Mouse (Mus musculus) brain, embryonic 18.5 days (tissue): Measurements from ENCODE around the gene Med25.
A peak's percentile ranks its signal among the peaks of the same experiment; 100 is the strongest.
"Not testable (repeated sequence)": the region's sequence is repeated elsewhere in the genome, so short reads cannot be mapped to it uniquely, and the experiment has no call there.

Experiments
- DNase-seq: peaks from one replicate; pipeline ENCODE4 v3.0.0-alpha.2; 2012; ENCODE audit warnings: low read depth, low spot score

Med25 gene

GRCm38 (mm10) chr7:44893197-44893596, 685 bp upstream of the Med25 start:
- peak; percentile 28 for DNase-seq

GRCm38 (mm10) chr7:44891611-44892010, 901 bp downstream of the Med25 start:
- no peak for DNase-seq

GRCm38 (mm10) chr7:44890737-44891136, 1.8 kb downstream of the Med25 start:
- no peak for DNase-seq

- no peak for DNase-seq
Observed at GRCm38 (mm10) chr7:44890180-44890579, 2.3 kb downstream of the Med25 start.

GRCm38 (mm10) chr7:44888256-44889105, 4.0 kb downstream of the Med25 start:
- DNase-seq = no peak

- DNase-seq = no peak
Observed at GRCm38 (mm10) chr7:44886964-44887363, 5.5 kb downstream of the Med25 start.

- no peak for DNase-seq
Observed at GRCm38 (mm10) chr7:44884637-44885036, 7.9 kb downstream of the Med25 start.

GRCm38 (mm10) chr7:44883036-44883435, 9.5 kb downstream of the Med25 start:
- no peak for DNase-seq

GRCm38 (mm10) chr7:44877833-44878232, 14.7 kb downstream of the Med25 start:
- no peak for DNase-seq

GRCm38 (mm10) chr7:44871774-44872173, 20.7 kb downstream of the Med25 start:
- DNase-seq = not testable (repeated sequence)

GRCm38 (mm10) chr7:44871181-44871580, 21.3 kb downstream of the Med25 start:
- no peak for DNase-seq

- no peak for DNase-seq
Observed at GRCm38 (mm10) chr7:44870614-44871013, 21.9 kb downstream of the Med25 start.

GRCm38 (mm10) chr7:44869697-44870528, 22.6 kb downstream of the Med25 start, which contains the start of gene Ptov1:
Ptov1 (minus strand) TSS chr7:44869788.
- DNase-seq = peak; percentile 99

- no peak for DNase-seq
Observed at GRCm38 (mm10) chr7:44868919-44869696, 23.4 kb downstream of the Med25 start.

GRCm38 (mm10) chr7:44868465-44868864, 24.0 kb downstream of the Med25 start:
- no peak for DNase-seq

- no peak for DNase-seq
Observed at GRCm38 (mm10) chr7:44867802-44868201, 24.7 kb downstream of the Med25 start.

- no peak for DNase-seq
Observed at GRCm38 (mm10) chr7:44867010-44867702, 25.4 kb downstream of the Med25 start.

- no peak for DNase-seq
Observed at GRCm38 (mm10) chr7:44866276-44867009, 26.1 kb downstream of the Med25 start.

- DNase-seq = no peak
Observed at GRCm38 (mm10) chr7:44864595-44865542, 27.6 kb downstream of the Med25 start.
